Mouse (Mus musculus): ENCODE results near the gene Gm3250.
"Not testable (repeated sequence)": the region's sequence is repeated elsewhere in the genome, so short reads cannot be mapped to it uniquely, and the experiment has no call there.

Gm3250 gene

DNA sequence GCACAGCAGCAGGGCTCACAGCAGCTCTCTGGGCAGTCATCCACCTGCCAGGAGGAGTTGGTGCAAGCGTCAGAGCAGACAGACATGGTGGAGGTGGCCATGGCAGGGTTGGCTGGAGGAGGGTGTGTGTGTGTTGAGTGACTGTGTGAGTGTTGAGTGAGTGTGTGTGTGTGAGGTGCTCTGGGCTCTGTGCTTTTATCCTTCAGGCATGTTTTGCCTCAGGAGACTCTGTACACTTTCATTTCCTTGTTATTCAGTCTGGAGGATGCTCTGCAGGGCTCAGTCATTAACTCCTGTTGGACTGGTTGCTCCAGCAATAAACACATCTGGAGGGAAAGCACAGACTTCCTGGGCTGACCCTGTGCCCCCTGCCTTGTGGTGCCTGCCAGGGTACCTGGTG, 31.1 kb downstream of the Gm3250 start, which contains the start of gene Gm9736:
Gene Gm9736, minus strand, starts transcription at position 101 of the 400 bp plus-strand sequence.
- DNase-seq (ENCODE audit: low read depth, low spot score): not testable (repeated sequence)

DNA sequence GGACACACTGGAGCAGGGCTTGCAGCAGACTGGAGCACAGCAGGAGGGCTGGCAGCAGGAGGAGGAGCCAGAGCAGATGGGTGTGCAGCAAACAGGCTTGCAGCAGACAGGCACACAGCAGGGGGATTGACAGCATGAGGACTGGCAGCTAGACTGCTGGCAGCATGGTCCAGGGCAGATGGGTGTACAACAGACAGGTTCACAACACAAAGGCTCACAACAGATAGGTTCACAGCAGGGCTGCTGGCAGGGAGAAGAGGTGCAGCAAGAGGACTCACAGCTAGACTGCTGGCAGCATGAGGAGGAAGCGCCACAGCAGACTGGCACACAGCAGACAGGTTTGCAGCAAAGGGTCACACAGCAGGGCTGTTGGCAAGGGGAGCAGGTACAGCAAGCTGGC, 31.7 kb downstream of the Gm3250 start:
- DNase-seq (ENCODE audit: low read depth, low spot score): not testable (repeated sequence)

DNA sequence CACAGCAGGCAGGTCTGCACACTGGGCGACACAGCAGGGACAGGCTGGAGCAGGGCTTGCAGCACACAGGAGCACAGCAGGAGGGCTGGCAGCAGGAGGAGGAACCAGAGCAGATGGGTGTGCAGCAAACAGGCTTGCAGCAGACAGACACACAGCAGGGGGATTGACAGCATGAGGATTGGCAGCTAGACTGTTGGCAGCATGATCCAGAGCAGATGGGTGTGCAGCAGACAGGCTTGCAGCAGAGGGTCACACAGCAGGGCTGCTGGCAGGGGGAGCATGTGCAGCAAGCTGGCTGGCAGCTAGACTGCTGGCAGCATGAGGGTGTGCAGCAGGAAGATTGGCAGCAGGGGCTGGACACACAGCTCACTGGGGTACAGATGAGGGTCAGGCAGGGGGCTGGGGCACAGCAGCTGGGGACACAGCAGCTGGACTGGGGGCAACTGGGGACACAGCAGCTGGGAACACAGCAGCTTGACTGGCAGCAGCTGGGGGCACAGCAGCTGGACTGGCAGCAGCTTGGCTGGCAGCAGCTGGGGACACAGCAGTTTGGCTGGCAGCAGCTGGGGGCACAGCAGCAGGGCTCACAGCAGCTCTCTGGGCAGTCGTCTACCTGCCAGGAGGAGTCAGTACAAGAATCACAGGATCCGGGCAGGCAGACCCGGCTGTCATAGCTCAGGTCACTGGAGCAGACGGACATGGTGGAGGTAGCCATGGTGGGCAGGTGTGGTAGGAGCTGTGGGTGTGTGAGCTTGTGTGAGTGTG, 40.2 kb downstream of the Gm3250 start, which contains the start of gene Gm18596:
Gene Gm18596, minus strand, starts transcription at position 715 of the 765 bp plus-strand sequence.
- not testable (repeated sequence) for DNase-seq (ENCODE audit: low read depth, low spot score)

GRCm38 (mm10) chr10:77738929-77739328, 43.4 kb downstream of the Gm3250 start:
- no peak for DNase-seq (ENCODE audit: low read depth, low spot score)

DNA sequence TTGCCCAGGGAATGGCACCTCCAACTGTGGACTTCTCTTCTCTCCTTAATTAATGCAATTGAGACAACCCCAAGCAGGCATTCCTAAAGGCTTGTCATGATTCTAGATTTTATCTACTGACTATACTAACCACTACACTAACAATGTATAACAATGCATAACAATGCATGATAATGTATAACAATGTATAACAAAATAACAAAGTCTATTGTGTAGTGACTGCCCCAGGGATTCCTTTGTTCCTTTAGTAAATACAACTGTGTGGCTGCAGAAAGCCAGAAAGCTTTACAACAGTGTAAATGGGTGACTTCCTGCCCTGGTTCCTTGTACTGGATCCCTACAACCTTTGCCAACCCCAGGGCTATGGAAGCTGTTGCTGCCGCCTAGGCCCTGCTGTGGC, 46.4 kb downstream of the Gm3250 start:
- DNase-seq (ENCODE audit: low read depth, low spot score): no peak
